Mouse (Mus musculus): ENCODE results near the gene Slc16a7. TPM values are rescaled to one million over a fixed set of nuclear protein-coding genes. Genes with fewer than 3 reads are reported as not detected.

The Slc16a7 gene
- polyA plus RNA-seq, 1 experiment = 0.04 TPM

- Histone ChIP-seq H3K79me3 (ENCODE audit: low read depth) (no peaks in the 10 kb centered on the region), H3K79me2 (ENCODE audit: control insufficient read depth, insufficient read depth) (no peaks in the 10 kb centered on the region), H3K4me3 (ENCODE audit: insufficient read depth, poor library complexity, severe bottlenecking) (no peak overlapping the region), H3K27me3 (ENCODE audit: control insufficient read depth, insufficient read depth, insufficient read length) (no peaks in the 10 kb centered on the region), H3ac (ENCODE audit: control insufficient read depth, insufficient read length, low read depth) (no peak overlapping the region), H3K36me3 (ENCODE audit: control insufficient read depth, insufficient read depth) (no peaks in the 10 kb centered on the region)
- no peak for TF ChIP-seq MYOD1 (IDR thresholded peaks at IDR 0.05; ENCODE audit: control insufficient read depth, insufficient read length, low read depth)
- no peak for TF ChIP-seq CEBPB (IDR thresholded peaks at IDR 0.05; ENCODE audit: low read depth)
- no peak for TF ChIP-seq FOSL1 (IDR thresholded peaks at IDR 0.05; ENCODE audit: insufficient read depth, low read length, poor library complexity, severe bottlenecking)
Measured at GRCm38 (mm10) chr10:125290320-125290719, 98.9 kb downstream of the Slc16a7 start.

- no peaks in the 10 kb centered on the region for H3K36me3 ChIP-seq (ENCODE audit: control insufficient read depth, insufficient read depth)
- H3K27me3 ChIP-seq (ENCODE audit: control insufficient read depth, insufficient read depth, insufficient read length) = no peaks in the 10 kb centered on the region
- H3ac ChIP-seq (ENCODE audit: control insufficient read depth, insufficient read length, low read depth) = no peak overlapping the region
- H3K79me2 ChIP-seq (ENCODE audit: control insufficient read depth, insufficient read depth) = no peaks in the 10 kb centered on the region
- TF ChIP-seq FOSL1 (IDR thresholded peaks at IDR 0.05; ENCODE audit: insufficient read depth, low read length, poor library complexity, severe bottlenecking) = no peak
- no peak for TF ChIP-seq CTCF (IDR thresholded peaks at IDR 0.05; ENCODE audit: control insufficient read depth, insufficient read depth, insufficient read length)
- no peak for TF ChIP-seq MYOD1 (IDR thresholded peaks at IDR 0.05; ENCODE audit: control insufficient read depth, insufficient read length, low read depth)
- no peak for TF ChIP-seq USF1 (IDR thresholded peaks at IDR 0.05; ENCODE audit: low read depth)
- TF ChIP-seq MYOG (IDR thresholded peaks at IDR 0.05; ENCODE audit: control insufficient read depth, extremely low read depth, insufficient read length) = no peak
- no peak for TF ChIP-seq MAX (IDR thresholded peaks at IDR 0.05)
- no peak for TF ChIP-seq CEBPB (IDR thresholded peaks at IDR 0.05; ENCODE audit: low read depth)
- H3K4me3 ChIP-seq (ENCODE audit: insufficient read depth, poor library complexity, severe bottlenecking) = no peak overlapping the region
- H3K79me3 ChIP-seq (ENCODE audit: low read depth) = no peaks in the 10 kb centered on the region
Measured at GRCm38 (mm10) chr10:125288560-125288959, 100.7 kb downstream of the Slc16a7 start.

GRCm38 (mm10) chr10:125285386-125285785 is 103.9 kb downstream of the Slc16a7 start:
- no peaks in the 10 kb centered on the region for H3K36me3 ChIP-seq (ENCODE audit: control insufficient read depth, insufficient read depth)
- no peaks in the 10 kb centered on the region for H3K79me2 ChIP-seq (ENCODE audit: control insufficient read depth, insufficient read depth)
- H3K27me3 ChIP-seq (ENCODE audit: control insufficient read depth, insufficient read depth, insufficient read length) = no peaks in the 10 kb centered on the region

GRCm38 (mm10) chr10:125275149-125275848 is 114.0 kb downstream of the Slc16a7 start:
- Histone ChIP-seq H3K36me3 (ENCODE audit: control insufficient read depth, insufficient read depth) (no peaks in the 10 kb centered on the region), H3K4me3 (ENCODE audit: insufficient read depth, poor library complexity, severe bottlenecking) (no peak overlapping the region), H3K79me2 (ENCODE audit: control insufficient read depth, insufficient read depth) (no peaks in the 10 kb centered on the region), H3ac (ENCODE audit: control insufficient read depth, insufficient read length, low read depth) (no peak overlapping the region), H3K79me3 (ENCODE audit: low read depth) (no peaks in the 10 kb centered on the region), H3K27me3 (ENCODE audit: control insufficient read depth, insufficient read depth, insufficient read length) (no peaks in the 10 kb centered on the region)
- TF ChIP-seq MYOG (IDR thresholded peaks at IDR 0.05; ENCODE audit: control insufficient read depth, extremely low read depth, insufficient read length) = no peak
- TF ChIP-seq MYOD1 (IDR thresholded peaks at IDR 0.05; ENCODE audit: control insufficient read depth, insufficient read length, low read depth) = no peak
- no peak for TF ChIP-seq CTCF (IDR thresholded peaks at IDR 0.05; ENCODE audit: control insufficient read depth, insufficient read depth, insufficient read length)
- TF ChIP-seq MAX (IDR thresholded peaks at IDR 0.05) = no peak
- no peak for TF ChIP-seq FOSL1 (IDR thresholded peaks at IDR 0.05; ENCODE audit: insufficient read depth, low read length, poor library complexity, severe bottlenecking)
- TF ChIP-seq CEBPB (IDR thresholded peaks at IDR 0.05; ENCODE audit: low read depth) = no peak
- no peak for TF ChIP-seq USF1 (IDR thresholded peaks at IDR 0.05; ENCODE audit: low read depth)

More at GRCm38 (mm10) chr10:125285386-125285785, 103.9 kb downstream of the Slc16a7 start:
- no peak overlapping the region for H3K4me3 ChIP-seq (ENCODE audit: insufficient read depth, poor library complexity, severe bottlenecking)
- H3K79me3 ChIP-seq (ENCODE audit: low read depth) = no peaks in the 10 kb centered on the region
- no peak overlapping the region for H3ac ChIP-seq (ENCODE audit: control insufficient read depth, insufficient read length, low read depth)
- TF ChIP-seq MAX (IDR thresholded peaks at IDR 0.05) = no peak
- no peak for TF ChIP-seq MYOG (IDR thresholded peaks at IDR 0.05; ENCODE audit: control insufficient read depth, extremely low read depth, insufficient read length)
- TF ChIP-seq MYOD1 (IDR thresholded peaks at IDR 0.05; ENCODE audit: control insufficient read depth, insufficient read length, low read depth) = no peak
- TF ChIP-seq CEBPB (IDR thresholded peaks at IDR 0.05; ENCODE audit: low read depth) = no peak
- no peak for TF ChIP-seq USF1 (IDR thresholded peaks at IDR 0.05; ENCODE audit: low read depth)
- TF ChIP-seq FOSL1 (IDR thresholded peaks at IDR 0.05; ENCODE audit: insufficient read depth, low read length, poor library complexity, severe bottlenecking) = no peak
- TF ChIP-seq CTCF (IDR thresholded peaks at IDR 0.05; ENCODE audit: control insufficient read depth, insufficient read depth, insufficient read length) = no peak

- Histone ChIP-seq H3K79me3 (ENCODE audit: low read depth) (no peaks in the 10 kb centered on the region), H3K36me3 (ENCODE audit: control insufficient read depth, insufficient read depth) (no peaks in the 10 kb centered on the region), H3ac (ENCODE audit: control insufficient read depth, insufficient read length, low read depth) (no peak overlapping the region), H3K79me2 (ENCODE audit: control insufficient read depth, insufficient read depth) (no peaks in the 10 kb centered on the region), H3K4me3 (ENCODE audit: insufficient read depth, poor library complexity, severe bottlenecking) (no peak overlapping the region), H3K27me3 (ENCODE audit: control insufficient read depth, insufficient read depth, insufficient read length) (no peaks in the 10 kb centered on the region)
- no peak for TF ChIP-seq MYOD1 (IDR thresholded peaks at IDR 0.05; ENCODE audit: control insufficient read depth, insufficient read length, low read depth)
- no peak for TF ChIP-seq MYOG (IDR thresholded peaks at IDR 0.05; ENCODE audit: control insufficient read depth, extremely low read depth, insufficient read length)
- no peak for TF ChIP-seq MAX (IDR thresholded peaks at IDR 0.05)
- no peak for TF ChIP-seq CEBPB (IDR thresholded peaks at IDR 0.05; ENCODE audit: low read depth)
- TF ChIP-seq CTCF (IDR thresholded peaks at IDR 0.05; ENCODE audit: control insufficient read depth, insufficient read depth, insufficient read length) = no peak
- no peak for TF ChIP-seq USF1 (IDR thresholded peaks at IDR 0.05; ENCODE audit: low read depth)
- TF ChIP-seq FOSL1 (IDR thresholded peaks at IDR 0.05; ENCODE audit: insufficient read depth, low read length, poor library complexity, severe bottlenecking) = no peak
Measured at GRCm38 (mm10) chr10:125274519-125275148, 114.6 kb downstream of the Slc16a7 start.

Measured in C2C12 (cell line).